Mouse (Mus musculus): Measurements from ENCODE around the gene Lrch1. TPM values are rescaled to one million over a fixed set of nuclear protein-coding genes. Genes with fewer than 3 reads are reported as not detected.

The Lrch1 gene
- polyA plus RNA-seq, 1 experiment from 2014 or later, result 4.2 TPM

- H3K4me1 ChIP-seq (replicated peaks; ENCODE audit: control insufficient read depth, insufficient read depth, low read length), result no peaks in the 10 kb centered on the region
- no peaks in the 10 kb centered on the region for H3K9me3 ChIP-seq (ENCODE audit: control insufficient read depth)
- no peaks in the 10 kb centered on the region for H3K27me3 ChIP-seq (replicated peaks; ENCODE audit: control insufficient read depth, insufficient read depth, low read length)
- no peaks in the 10 kb centered on the region for H3K36me3 ChIP-seq (ENCODE audit: control insufficient read depth, insufficient read depth)
- no peak overlapping the region for H3K4me2 ChIP-seq (replicated peaks; ENCODE audit: low read depth)
- 81% methylated on average over 5 of the region's 5 CpGs for WGBS
- TF ChIP-seq CTCF (IDR thresholded peaks at IDR 0.05; ENCODE audit: low read depth), result no peak
- no peak overlapping the region for H3K27ac ChIP-seq (ENCODE audit: low read depth, low read length)
- no peak overlapping the region for H3K4me3 ChIP-seq (ENCODE audit: low read depth, low read length)
- ATAC-seq, result no peak
- H3K9ac ChIP-seq (ENCODE audit: low read depth, low read length), result no peak overlapping the region
Measured at GRCm38 (mm10) chr14:74831653-74832052, 116.0 kb downstream of the Lrch1 start.

GRCm38 (mm10) chr14:74831050-74831449, 116.6 kb downstream of the Lrch1 start:
- Histone ChIP-seq H3K27me3 (replicated peaks; ENCODE audit: control insufficient read depth, insufficient read depth, low read length) (no peaks in the 10 kb centered on the region), H3K4me3 (ENCODE audit: low read depth, low read length) (no peak overlapping the region), H3K4me1 (replicated peaks; ENCODE audit: control insufficient read depth, insufficient read depth, low read length) (no peaks in the 10 kb centered on the region), H3K9me3 (ENCODE audit: control insufficient read depth) (no peaks in the 10 kb centered on the region), H3K36me3 (ENCODE audit: control insufficient read depth, insufficient read depth) (no peaks in the 10 kb centered on the region), H3K9ac (ENCODE audit: low read depth, low read length) (no peak overlapping the region), H3K27ac (ENCODE audit: low read depth, low read length) (no peak overlapping the region), H3K4me2 (replicated peaks; ENCODE audit: low read depth) (no peak overlapping the region)
- WGBS, result 84% methylated on average over 5 of the region's 5 CpGs
- no peak for TF ChIP-seq CTCF (IDR thresholded peaks at IDR 0.05; ENCODE audit: low read depth)
- ATAC-seq, result no peak

GRCm38 (mm10) chr14:74830591-74830990, 117.1 kb downstream of the Lrch1 start:
- TF ChIP-seq CTCF (IDR thresholded peaks at IDR 0.05; ENCODE audit: low read depth), result no peak
- Histone ChIP-seq H3K27me3 (replicated peaks; ENCODE audit: control insufficient read depth, insufficient read depth, low read length) (no peaks in the 10 kb centered on the region), H3K9ac (ENCODE audit: low read depth, low read length) (no peak overlapping the region), H3K4me1 (replicated peaks; ENCODE audit: control insufficient read depth, insufficient read depth, low read length) (no peaks in the 10 kb centered on the region), H3K4me2 (replicated peaks; ENCODE audit: low read depth) (no peak overlapping the region), H3K36me3 (ENCODE audit: control insufficient read depth, insufficient read depth) (0 out of 2 replicates have a peak, but pooled peaks cover 1% of the 10 kb centered on the region), H3K9me3 (ENCODE audit: control insufficient read depth) (no peaks in the 10 kb centered on the region), H3K4me3 (ENCODE audit: low read depth, low read length) (no peak overlapping the region), H3K27ac (ENCODE audit: low read depth, low read length) (no peak overlapping the region)
- WGBS, result 76% methylated on average over 2 of the region's 2 CpGs
- no peak for ATAC-seq

GRCm38 (mm10) chr14:74822757-74823680, 124.7 kb downstream of the Lrch1 start:
- Histone ChIP-seq H3K9me3 (ENCODE audit: control insufficient read depth) (no peaks in the 10 kb centered on the region), H3K9ac (ENCODE audit: low read depth, low read length) (no peak overlapping the region), H3K4me1 (replicated peaks; ENCODE audit: control insufficient read depth, insufficient read depth, low read length) (no peaks in the 10 kb centered on the region), H3K4me2 (replicated peaks; ENCODE audit: low read depth) (no peak overlapping the region), H3K27ac (ENCODE audit: low read depth, low read length) (no peak overlapping the region), H3K4me3 (ENCODE audit: low read depth, low read length) (no peak overlapping the region), H3K36me3 (ENCODE audit: control insufficient read depth, insufficient read depth) (0 out of 2 replicates have a peak, but pooled peaks cover 7% of the 10 kb centered on the region), H3K27me3 (replicated peaks; ENCODE audit: control insufficient read depth, insufficient read depth, low read length) (no peaks in the 10 kb centered on the region)
- no peak for TF ChIP-seq CTCF (IDR thresholded peaks at IDR 0.05; ENCODE audit: low read depth)
- ATAC-seq, result no peak
- 84% methylated on average over 7 of the region's 7 CpGs for WGBS

GRCm38 (mm10) chr14:74822048-74822447, 125.6 kb downstream of the Lrch1 start:
- H3K4me1 ChIP-seq (replicated peaks; ENCODE audit: control insufficient read depth, insufficient read depth, low read length), result no peaks in the 10 kb centered on the region
- H3K9ac ChIP-seq (ENCODE audit: low read depth, low read length), result no peak overlapping the region
- no peak overlapping the region for H3K27ac ChIP-seq (ENCODE audit: low read depth, low read length)
- no peak for ATAC-seq
- 0 out of 2 replicates have a peak, but pooled peaks cover 7% of the 10 kb centered on the region for H3K36me3 ChIP-seq (ENCODE audit: control insufficient read depth, insufficient read depth)
- no peak for TF ChIP-seq CTCF (IDR thresholded peaks at IDR 0.05; ENCODE audit: low read depth)
- H3K9me3 ChIP-seq (ENCODE audit: control insufficient read depth), result no peaks in the 10 kb centered on the region
- H3K4me3 ChIP-seq (ENCODE audit: low read depth, low read length), result no peak overlapping the region
- no peak overlapping the region for H3K4me2 ChIP-seq (replicated peaks; ENCODE audit: low read depth)
- no peaks in the 10 kb centered on the region for H3K27me3 ChIP-seq (replicated peaks; ENCODE audit: control insufficient read depth, insufficient read depth, low read length)
- 58% methylated on average over 2 of the region's 2 CpGs for WGBS

- H3K4me3 ChIP-seq (ENCODE audit: low read depth, low read length), result no peak overlapping the region
- TF ChIP-seq CTCF (IDR thresholded peaks at IDR 0.05; ENCODE audit: low read depth), result no peak
- no peak overlapping the region for H3K27ac ChIP-seq (ENCODE audit: low read depth, low read length)
- ATAC-seq, result no peak
- H3K27me3 ChIP-seq (replicated peaks; ENCODE audit: control insufficient read depth, insufficient read depth, low read length), result no peaks in the 10 kb centered on the region
- H3K9me3 ChIP-seq (ENCODE audit: control insufficient read depth), result no peaks in the 10 kb centered on the region
- H3K36me3 ChIP-seq (ENCODE audit: control insufficient read depth, insufficient read depth), result 0 out of 2 replicates have a peak, but pooled peaks cover 3% of the 10 kb centered on the region
- H3K4me2 ChIP-seq (replicated peaks; ENCODE audit: low read depth), result no peak overlapping the region
- H3K9ac ChIP-seq (ENCODE audit: low read depth, low read length), result no peak overlapping the region
- WGBS, result 76% methylated on average over 11 of the region's 11 CpGs
- H3K4me1 ChIP-seq (replicated peaks; ENCODE audit: control insufficient read depth, insufficient read depth, low read length), result no peaks in the 10 kb centered on the region
Measured at GRCm38 (mm10) chr14:74820180-74820813, 127.4 kb downstream of the Lrch1 start.

All from intestine, postnatal 0 days (tissue).